Mouse (Mus musculus) thymus, adult 2 months (tissue): ENCODE results near the gene Kif1b.

Experiments
- CTCF ChIP-seq: fragments of 200-500 bp; IDR thresholded peaks from 2 replicates; pipeline ENCODE4 v1.5.1; 2012; ENCODE audit warnings: mild to moderate bottlenecking, control low read depth, low read length, moderate library complexity, borderline replicate concordance; ENCODE audit not compliant: control insufficient read depth, poor library complexity, insufficient read depth; ENCODE audit errors: extremely low read depth
- POLR2A ChIP-seq: fragments of 200-500 bp; IDR thresholded peaks from 2 replicates; pipeline ENCODE4 v1.6.1; 2012; ENCODE audit warnings: mild to moderate bottlenecking, low read length, control low read depth, moderate library complexity; ENCODE audit not compliant: control insufficient read depth, poor library complexity, insufficient read depth; ENCODE audit errors: extremely low read depth

DNA sequence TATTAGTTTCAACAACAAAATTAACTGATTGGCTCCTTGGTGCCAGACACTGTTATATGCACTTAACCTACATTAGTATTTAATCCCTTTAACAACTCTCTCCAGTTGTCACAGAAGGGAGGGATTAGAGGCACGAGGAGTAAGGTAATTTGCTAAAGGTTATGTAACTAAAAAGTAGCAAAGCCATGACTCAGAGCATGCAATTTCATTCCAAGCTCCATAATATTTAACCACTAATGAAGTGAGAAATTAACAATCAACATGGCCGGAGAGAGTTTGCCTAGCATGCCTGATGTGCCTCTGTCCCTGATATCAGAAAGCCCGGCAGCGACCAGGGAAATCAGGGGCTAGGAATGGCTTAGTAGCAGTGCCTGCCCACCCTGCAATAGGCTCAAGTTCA, 38.5 kb downstream of the Kif1b start:
- TF ChIP-seq POLR2A: no peak
- no peak for TF ChIP-seq CTCF
